Mouse (Mus musculus) small intestine, adult 2 months (tissue): ENCODE measurements at regions not wholly inside any gene's neighbourhood (a gene's known extent, or its start where the extent isn't known, plus 50 kb on each side); places are given as distances from the start of the nearest gene placed in this dataset.

Experiments used
- CTCF ChIP-seq: fragments of 200-500 bp; IDR thresholded peaks from 2 replicates; pipeline ENCODE4 v1.5.1; 2012; ENCODE audit warnings: low read depth, mild to moderate bottlenecking, control low read depth, inconsistent platforms, low read length, moderate library complexity, mixed read lengths; ENCODE audit not compliant: insufficient replicate concordance, insufficient read length; ENCODE audit errors: extremely low read depth
- POLR2A ChIP-seq: fragments of 200-500 bp; IDR thresholded peaks from 2 replicates; pipeline ENCODE4 v1.6.1; 2012; ENCODE audit warnings: low read depth, mild to moderate bottlenecking, control low read depth, inconsistent platforms, low read length, moderate library complexity

- no peak for TF ChIP-seq CTCF
- no peak for TF ChIP-seq POLR2A
These were observed 82.4 kb upstream of the Gm9747 start for GRCm38 (mm10) chr1:82150219-82151128.
